Mouse (Mus musculus) brain, embryonic 18.5 days (tissue): ENCODE measurements around the gene Cntnap5b.
"Not testable (repeated sequence)": the region's sequence is repeated elsewhere in the genome, so short reads cannot be mapped to it uniquely, and the experiment has no call there.

Experiments
- DNase-seq: peaks from one replicate; pipeline ENCODE4 v3.0.0-alpha.2; 2012; ENCODE audit warnings: low read depth, low spot score

Gene Cntnap5b

DNA sequence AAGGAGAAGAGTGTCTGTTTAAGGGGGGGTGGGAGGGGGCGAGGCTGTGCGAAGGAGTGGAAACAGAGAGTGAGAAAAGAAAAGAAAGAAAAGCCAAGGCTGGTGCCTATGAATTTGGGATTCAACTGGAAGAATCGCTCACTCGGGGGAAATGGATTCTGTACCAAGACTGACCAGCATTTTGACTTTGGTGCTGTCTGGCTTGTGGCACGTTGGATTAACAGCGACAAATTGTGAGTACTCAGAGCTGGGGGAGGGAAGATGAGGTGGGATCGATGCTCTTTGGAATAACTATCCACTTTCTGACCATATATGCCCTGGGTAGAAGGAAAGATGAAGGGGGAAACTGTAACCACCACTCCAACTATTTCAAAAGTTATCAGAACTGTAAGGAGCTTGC lies at the start of gene Cntnap5b:
Gene Cntnap5b (plus strand): TSS at position 152 of the 400 bp plus-strand sequence.
- DNase-seq = no peak

DNA sequence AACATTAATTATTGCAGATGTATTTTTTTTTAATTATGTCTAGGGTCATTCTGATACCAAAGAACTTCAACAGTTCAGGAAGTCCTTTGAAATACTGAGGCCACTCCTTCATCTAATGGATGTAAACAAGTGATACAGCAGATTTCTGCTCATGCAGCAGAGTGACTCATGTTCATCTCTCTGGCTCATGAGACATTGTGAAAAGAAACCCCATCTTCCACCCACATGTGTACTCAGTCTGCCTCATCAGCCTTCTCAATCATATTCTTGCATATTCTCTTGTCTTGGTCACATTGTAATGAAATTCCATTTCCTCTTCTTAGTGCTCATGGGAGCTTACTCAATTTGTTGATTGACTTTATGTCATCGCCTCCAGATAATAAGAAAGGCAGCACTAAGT lies 12.6 kb upstream of the Cntnap5b start:
- DNase-seq = no peak

DNA sequence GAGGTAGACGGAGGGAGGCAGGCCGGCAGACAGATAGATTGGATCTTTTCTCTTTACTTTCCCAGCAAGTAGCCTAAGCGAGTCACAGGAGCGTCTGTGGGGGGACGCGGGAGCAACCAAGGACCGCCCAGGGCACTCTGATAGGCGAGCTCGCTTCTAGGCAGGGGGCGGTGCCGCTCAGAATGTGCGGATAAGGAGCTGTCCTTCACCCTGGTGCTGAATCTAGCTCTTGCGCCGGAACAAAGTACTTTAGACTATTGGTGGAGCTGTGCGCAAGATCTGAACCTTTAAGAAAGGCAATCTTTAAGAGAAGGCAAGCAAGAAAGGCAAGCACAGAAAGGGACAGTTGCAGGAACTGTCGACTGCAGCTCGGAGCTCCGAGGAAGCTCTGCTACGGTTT lies 382 bp upstream of the Cntnap5b start:
- DNase-seq = peak; percentile 46

DNA sequence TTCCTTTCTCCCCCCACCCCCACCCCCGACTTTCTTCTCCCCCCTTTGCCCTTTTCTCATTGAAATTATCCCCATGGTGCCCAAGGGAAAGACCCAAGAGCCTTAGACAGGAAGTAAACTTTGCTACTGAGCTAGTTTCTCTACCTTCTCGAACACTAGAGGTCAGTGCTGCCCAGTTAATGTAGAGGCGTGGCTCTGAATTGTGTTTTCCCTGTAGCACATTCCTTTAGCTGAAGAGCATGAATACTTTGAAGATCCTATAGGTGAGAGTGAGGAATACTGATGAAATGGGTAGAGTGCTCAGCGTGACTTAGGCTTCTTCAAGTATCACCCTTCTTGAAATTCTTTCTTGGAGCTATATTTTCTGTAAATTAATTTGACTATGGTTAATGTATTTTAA lies 1.6 kb downstream of the Cntnap5b start:
- peak; percentile 47 for DNase-seq

DNA sequence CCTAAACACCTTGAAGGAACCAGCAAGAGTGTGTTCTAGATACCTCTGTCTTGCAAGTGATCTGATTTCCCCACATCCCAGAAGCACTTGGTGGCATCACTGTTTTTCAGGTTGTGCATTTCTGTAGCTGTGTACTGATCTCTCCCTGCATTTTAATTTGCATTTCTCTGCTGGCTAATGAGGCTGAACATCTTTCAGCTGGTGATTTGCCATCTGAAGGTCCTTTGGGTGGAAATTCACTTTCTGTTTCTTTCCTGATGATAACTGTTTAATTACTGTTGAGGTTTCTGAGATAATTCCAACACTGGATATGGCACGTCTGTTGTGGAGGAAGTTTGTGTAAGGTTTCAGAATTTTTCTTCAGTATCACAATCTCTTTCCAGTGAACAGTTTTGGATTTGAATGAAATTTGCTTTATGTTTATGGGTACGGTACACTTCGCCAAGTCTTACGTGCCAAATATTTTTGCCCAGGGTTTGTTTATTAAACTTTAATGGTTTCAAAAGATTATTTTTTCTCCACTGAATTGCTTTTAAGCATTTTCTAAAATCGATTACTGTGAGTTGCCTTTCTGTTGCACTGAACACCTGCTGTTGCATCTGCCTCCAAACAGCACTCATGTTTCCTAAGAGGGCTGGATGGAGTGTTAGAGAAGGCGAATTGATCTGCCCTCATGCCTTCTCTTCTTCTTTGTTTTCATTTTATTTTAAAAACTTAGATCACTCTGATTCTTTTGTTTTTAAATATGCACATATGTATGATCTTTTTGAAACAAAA lies 41.0 kb downstream of the Cntnap5b start:
- DNase-seq = no peak

DNA sequence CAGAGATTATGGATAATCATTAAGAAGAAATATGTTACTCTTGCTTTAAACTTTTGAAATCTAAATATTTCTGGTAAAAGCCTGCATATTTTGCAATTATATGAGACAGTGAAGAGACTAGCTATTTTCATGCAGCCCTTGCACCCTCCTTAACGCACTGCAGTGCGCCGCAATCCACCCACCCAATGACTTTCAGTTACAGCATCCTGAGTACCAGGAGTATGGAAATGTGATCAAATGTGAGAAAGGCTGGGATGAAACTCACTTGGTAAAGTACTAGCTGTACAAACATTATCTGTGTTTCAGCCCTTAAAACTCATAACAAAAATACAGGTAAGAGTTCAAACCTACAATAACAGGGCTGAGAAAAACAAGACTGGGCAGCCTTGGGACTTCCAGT lies 99.8 kb downstream of the Cntnap5b start:
- no peak for DNase-seq

DNA sequence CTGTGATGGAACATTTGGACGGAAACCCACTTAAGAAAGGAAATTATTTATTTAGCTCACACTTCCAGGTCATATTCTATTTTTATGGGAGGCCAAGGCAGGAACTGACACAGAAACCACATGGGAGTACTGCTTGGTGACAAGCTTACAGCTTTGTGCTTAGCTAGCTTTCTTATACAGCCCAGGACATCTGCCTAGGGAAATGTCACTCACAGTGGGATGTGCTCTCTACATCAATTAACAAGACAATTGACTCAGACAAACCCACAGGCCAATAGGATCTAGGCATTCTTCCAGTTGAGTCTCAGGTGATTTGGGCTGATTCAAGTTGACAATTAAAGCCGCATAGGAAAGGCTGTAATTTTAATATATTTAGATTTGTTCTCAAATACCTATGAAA lies 135.2 kb downstream of the Cntnap5b start:
- DNase-seq = no peak

DNA sequence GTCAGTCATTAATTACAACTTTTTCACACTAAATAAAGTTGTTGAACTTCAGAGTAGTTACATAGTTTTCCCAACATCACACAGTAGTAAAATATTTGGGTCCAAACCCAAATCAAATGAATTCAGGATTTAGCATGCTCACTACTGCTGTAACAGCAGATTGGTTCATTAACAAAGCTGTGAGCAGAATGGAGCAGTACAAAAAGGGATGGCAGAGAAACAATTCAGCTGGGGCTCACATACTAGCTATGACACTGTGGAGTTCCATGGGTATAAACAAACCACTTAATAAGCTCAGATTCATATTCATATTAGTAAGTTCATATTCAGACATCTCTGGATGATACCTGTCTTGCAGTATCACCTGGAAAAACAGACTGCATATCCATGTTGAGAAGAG lies 170.9 kb downstream of the Cntnap5b start:
- no peak for DNase-seq

DNA sequence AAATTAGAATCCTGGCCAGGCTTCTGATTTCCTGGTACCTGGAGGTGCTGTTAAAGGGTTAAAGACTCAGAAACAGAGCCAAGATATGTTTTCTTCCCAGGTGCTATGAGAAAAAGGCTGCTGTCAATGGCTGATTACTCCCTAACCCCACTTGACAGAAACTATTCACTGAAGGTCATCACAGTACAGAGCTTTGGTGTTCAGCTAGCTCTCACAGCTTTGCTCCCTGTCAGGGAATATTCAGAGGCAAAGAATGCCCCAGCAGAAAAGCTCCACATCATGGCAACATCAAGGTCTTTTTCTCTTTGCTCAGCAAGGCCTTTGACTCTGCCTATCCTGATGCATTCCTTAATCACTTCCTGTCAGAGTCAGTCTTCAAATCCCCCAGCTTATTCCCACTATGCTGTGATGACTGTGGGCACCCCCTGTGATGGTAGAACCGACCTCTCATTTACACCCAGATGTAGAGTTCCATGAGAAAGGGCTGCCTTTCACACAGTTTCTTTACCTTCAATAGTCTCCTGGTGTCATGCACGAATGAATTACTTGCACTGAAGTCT lies 186.9 kb downstream of the Cntnap5b start:
- DNase-seq = no peak

DNA sequence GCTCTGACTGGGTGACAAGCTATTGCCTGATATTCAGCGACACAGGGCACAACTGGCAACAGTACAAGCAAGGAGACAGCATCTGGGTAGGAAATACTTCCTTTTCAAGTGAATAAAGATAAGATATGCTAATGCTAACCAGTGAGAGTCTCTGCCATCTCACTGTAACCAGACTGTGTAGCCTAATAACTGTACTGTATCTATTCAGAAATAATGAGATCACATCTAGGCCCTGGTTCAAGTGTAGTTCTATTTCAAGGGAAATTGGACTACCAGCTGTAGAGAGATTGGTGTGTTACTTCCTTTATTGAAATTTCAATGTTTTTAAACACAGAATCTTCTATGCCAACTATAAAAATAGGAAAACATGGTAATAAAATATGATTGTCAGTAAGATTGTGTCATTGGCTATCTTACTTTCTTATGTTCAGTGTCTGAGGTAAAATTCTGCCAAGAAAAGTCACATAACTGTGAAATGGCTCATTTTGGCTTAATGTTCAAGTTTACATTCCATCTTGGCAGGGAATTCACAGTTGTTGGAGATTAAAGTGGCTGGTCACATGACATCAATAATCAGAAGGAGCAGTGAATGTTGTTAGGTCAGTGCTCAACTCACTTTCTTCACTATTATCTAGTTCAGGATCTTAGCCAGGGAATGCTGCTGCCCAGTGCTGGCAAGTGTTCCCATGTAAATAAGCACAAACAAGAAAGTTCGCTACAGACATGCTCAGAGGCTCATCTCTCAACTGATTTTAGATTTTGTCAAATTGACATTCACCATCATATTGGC lies 194.9 kb downstream of the Cntnap5b start:
- no peak for DNase-seq

DNA sequence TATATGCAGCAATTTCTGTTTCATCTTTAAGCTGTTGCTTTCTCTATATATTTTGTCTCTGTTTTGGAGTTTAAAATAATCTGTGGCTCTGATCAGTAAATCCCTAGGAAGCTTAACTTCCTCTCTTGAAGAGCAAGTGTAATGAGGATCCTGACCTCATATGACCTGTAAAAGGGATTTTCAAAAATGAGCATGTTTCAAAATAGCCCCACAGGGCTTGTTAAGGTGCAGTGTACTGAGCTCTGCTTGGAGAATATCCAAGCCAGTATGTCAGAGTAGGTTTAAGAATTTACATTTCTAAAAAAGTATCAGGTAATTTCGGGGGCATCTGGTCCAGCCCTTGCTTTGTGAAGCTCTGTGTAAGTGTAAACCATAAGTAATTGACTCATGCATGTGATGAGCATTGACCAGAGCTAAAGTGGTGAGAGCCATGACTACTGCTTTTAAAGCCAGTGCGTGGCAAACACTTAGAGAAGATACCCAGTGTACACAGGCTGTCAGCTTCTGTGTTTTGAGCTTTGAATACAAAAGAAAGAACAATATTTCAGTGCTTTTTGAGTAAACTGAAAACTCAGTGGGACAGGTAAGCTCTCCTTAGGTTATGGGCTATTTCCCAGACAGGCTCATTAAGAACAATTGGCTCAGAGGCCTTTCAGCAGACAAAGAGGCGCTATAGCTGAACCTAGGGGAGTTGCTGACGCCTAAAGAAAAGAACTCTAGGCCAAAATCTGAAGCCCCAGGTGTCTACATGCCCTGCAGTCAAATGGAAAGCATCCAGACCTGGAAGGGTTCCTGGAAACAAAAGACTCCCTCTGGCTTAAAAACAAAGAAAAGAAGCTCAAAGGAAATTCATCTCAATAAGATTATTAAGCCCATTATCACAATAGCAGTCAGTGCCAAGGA lies 197.9 kb downstream of the Cntnap5b start:
- DNase-seq = no peak

DNA sequence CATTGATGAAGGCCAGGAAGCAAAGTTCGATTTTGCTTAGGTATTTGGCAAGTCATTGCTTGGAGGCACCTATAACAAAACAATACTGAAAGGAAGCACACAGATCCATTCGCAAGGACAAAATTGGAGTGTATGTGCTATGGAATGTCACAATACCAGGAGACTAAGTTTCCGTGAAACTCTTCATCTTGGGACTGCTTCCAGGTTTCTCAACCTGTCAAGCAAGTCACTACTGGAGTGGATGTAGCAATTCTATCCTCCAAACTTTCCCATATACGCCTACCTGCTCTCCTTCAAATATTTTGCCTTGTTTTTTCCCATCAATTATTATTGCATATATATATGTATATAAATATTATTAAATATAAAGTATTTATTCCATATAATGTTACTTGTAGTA lies 228.7 kb downstream of the Cntnap5b start:
- not testable (repeated sequence) for DNase-seq

DNA sequence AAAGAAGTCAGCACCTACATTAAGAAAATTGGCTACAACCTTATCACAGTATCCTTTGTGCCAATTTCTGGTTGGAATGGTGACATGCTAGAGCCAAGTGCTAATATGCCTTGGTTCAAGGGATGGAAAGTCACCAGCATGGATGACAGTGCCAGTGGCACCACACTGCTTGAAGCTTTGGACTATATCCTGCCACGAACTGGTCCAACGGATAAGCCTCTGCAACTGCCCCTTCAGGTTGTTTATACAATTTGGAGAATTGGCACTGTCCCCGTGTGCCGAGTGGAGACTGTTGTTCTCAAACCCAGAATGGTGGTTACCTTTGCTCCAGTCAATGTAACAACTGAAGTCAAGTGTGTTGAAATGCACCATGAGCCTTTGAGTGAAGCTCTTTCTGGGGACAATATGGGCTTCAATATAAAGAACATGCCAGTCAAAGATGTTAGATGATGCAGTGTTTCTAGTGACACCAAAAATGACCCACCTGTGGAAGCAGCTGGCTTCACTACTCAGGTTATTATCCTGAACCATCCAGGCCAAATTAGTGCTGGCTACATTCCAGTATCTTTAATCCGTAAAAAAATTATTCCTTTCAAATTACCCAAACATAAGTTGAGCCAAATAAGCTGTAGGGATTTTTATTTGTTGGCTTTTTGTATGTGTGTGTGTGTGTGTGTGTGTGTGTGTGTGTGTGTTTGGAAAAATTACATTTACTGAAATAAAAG lies 233.6 kb downstream of the Cntnap5b start:
- no peak for DNase-seq

DNA sequence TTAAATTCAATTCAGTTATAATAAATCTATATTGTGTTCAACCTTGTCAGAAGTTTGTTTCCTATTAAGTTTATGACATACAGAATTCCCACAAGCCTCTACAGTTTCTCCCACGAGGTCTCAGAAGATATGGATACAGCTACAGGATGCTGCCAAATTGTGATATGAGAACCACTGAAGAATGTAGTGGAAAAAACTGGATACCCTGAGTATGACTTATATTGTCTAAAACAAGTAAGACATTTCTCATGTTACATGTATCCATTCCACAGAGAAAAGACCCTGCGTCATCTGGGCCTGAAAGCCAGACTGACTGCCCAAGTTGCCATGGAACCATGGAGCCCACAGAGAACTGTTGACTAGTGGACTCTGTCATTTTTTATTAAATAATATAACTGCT lies 269.2 kb downstream of the Cntnap5b start:
- no peak for DNase-seq

DNA sequence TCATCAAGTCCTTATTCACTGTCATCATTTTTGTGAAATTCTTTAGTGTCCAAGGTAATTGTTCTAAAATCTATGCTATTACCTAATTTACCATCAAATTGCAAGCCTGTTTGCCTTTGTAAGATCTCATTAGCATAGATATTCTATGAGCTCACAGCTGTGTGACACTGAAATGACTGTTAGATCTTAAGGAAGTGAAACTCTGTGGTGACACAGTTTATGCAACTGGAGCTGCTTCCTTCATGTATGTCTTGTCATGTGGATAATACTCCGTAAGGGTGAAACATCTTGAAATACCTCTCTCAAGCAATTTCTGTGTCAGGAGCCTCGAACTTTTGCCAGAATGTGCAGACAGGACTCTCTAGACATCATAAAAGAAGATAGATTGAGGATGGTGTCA lies 307.2 kb downstream of the Cntnap5b start:
- DNase-seq = no peak

DNA sequence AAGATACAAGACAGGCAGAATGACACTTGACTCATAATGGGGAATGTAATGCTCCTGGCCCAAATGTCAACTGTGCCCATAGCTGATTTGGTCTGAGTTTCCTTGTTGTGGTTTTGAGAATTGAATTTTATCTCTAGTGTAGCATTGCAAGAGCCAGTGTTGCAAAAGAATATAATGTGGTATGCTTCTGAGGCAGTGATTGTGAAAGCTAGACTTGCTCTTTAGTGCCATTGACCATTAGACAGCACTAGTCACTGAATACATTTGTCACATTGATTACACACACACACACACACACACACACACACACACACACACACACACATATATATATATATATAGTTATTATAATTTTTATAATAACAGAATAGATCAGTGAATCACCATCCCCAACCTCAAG lies 328.0 kb downstream of the Cntnap5b start:
- DNase-seq = no peak

DNA sequence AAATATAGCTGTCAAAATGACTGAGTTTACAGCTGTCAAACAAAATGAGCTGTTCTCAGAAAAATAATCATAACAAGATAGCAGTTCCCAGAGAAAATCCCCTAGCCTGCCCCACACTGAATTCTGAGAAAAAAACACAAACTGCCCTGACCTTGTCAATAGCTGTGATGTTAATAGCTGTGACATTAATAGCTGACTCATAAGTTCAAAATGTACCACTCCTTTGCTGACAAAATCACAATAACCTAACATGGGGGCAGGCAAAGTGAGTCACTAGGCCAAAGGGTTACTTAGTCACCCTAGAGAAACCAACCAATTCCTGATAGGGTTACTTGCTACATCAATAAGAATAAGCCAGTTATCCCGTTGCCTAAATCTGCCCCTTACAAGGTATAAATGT lies 328.5 kb downstream of the Cntnap5b start:
- no peak for DNase-seq

DNA sequence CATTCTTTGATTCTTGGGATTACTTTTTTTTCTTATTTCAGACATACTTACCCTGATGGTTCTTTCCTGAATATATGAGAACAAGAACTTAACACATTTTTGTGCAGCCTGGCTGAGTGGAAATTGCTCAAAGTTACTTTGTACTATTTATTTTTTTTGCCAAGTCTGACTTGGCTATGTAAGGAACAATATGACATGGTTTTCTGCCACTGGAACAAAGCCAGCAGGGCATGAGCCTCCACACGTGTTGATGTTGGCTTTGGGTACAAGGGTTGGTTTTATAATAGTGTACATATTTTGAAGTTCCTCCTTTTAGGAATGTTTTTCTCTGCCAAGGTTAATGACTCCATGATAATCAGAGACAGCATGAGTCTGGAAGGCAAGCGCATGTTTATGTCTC lies 331.8 kb downstream of the Cntnap5b start:
- DNase-seq = no peak

DNA sequence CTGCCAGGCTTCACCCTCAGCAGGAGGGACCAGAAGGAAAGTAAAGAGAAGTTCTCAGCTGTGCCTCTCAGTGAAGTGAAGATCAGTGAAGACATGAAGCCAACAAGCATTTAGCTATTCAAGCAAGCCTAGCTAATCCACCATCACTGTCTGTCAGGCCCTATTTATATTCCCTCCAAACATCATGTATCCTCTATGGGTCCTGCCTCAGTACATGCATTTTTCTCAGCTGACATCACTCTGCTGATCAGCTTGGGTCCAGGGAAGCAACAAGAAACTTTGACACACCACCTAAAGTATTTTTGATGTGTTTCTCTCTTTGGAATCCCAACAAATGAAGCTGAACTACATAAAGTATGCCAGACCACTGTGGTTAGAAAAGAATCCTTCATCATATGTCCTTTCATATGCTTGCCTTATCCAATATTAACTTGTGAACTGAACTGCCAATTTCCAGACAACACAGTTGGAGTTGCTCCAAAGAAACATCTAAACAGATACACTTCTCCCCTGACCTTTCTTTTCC lies 349.9 kb downstream of the Cntnap5b start:
- DNase-seq = no peak

DNA sequence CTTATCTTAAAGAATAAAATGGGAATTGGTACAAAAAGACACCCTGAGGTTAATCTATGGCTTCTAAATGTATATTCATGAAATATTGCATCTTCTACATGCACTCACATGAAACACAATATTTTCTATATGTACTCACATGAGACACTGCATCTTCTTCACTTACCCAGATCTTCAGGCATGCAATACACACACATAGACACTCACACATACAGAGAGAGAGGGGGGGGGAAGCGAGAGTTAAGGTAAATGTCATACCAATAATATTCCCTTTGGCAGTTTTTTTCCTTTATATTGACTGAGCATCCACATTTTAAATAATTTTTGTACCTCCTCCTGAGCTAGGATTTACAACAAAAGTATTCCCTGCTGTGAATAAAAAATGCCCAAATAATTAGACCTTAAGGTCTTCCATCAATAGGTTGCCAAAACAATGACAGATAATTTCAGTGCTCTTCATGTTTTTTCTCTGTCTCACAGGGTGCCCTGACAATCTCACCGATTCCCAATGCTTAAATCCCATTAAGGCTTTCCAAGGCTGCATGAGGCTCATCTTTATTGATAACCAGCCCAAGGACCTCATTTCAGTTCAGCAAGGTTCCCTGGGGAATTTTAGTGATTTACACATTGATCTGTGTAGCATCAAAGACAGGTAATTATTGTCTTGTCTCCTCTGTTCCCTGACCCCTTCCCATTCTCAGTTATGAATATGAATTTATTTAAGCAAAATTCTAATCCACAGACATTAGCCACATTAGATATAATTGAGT lies 391.2 kb downstream of the Cntnap5b start:
- DNase-seq = no peak
